8 mouse cellular contexts compared by ENCODE assay signal in genomic region chr4:45320159-45320816, GRCm38 (mm10). TPM values are rescaled to one million over a fixed set of nuclear protein-coding genes. Genes with fewer than 3 reads are reported as not detected.
A peak's percentile ranks its signal among the peaks of the same experiment; 100 is the strongest.
DNase-seq lines count a peak whose midpoint lies in the region; ATAC-seq and TF ChIP-seq lines count a peak whose summit lies in the region.

No protein-coding gene starts in this region.

- H3K9me3 ChIP-seq in MEL (replicated peaks; ENCODE audit: insufficient read depth, low read length), result no peaks in the 10 kb centered on the region
- H3K9me3 ChIP-seq in forebrain, postnatal 0 days (ENCODE audit: low read length), result no peaks in the 10 kb centered on the region
- H3K9me3 ChIP-seq in lung, embryonic 14.5 days (ENCODE audit: low read depth, low read length), result no peaks in the 10 kb centered on the region

- peak overlapping the region; percentile 34 for H3K27ac ChIP-seq in MEL (ENCODE audit: control insufficient read depth, low read depth, low read length)
- peak overlapping the region; percentile 56 for H3K27ac ChIP-seq in cerebellum, adult 2 months (ENCODE audit: insufficient read depth, low read length)
- peak overlapping the region; percentile 83 for H3K27ac ChIP-seq in forebrain, postnatal 0 days (ENCODE audit: low read depth, low read length)
- H3K27ac ChIP-seq in lung, embryonic 14.5 days (ENCODE audit: low read depth), result peak overlapping the region; percentile 91

- peak; percentile 96 for ATAC-seq in forebrain, postnatal 0 days
- ATAC-seq in lung, embryonic 14.5 days (ENCODE audit: insufficient read depth), result peak; percentile 91
- ATAC-seq in neutrophil, adult 5-6 weeks (ENCODE audit: extremely low read depth, insufficient number of reproducible peaks, low FRiP score, poor library complexity, severe bottlenecking), result peak; percentile 91

- no peak for TF ChIP-seq RAD21 in MEL (IDR thresholded peaks at IDR 0.05; ENCODE audit: low read depth, low read length)

- peaks cover 18% of the 10 kb centered on the region for H3K79me2 ChIP-seq in MEL (ENCODE audit: control insufficient read depth, insufficient read depth, low read length, poor library complexity)

- H3K9ac ChIP-seq in MEL (ENCODE audit: control insufficient read depth, low read depth, low read length, poor library complexity, severe bottlenecking), result peak overlapping the region; percentile 86
- peak overlapping the region; percentile 93 for H3K9ac ChIP-seq in forebrain, postnatal 0 days
- H3K9ac ChIP-seq in lung, embryonic 14.5 days, result peak overlapping the region; percentile 87

- peaks cover 2 to 15% of the 10 kb centered on the region in 2 experiments; a peak in 3 of 4 replicates for H3K4me1 ChIP-seq in MEL (ENCODE audit: control insufficient read depth in 1 of 2, insufficient read depth in 2 of 2, low read length in 2 of 2)
- peaks cover 3% of the 10 kb centered on the region for H3K4me1 ChIP-seq in cerebellum, adult 2 months (ENCODE audit: control insufficient read depth, insufficient read depth, low read length)
- no peaks in the 10 kb centered on the region for H3K4me1 ChIP-seq in forebrain, postnatal 0 days (ENCODE audit: insufficient read depth)
- H3K4me1 ChIP-seq in lung, embryonic 14.5 days (ENCODE audit: insufficient read depth), result peaks cover 7% of the 10 kb centered on the region; the same call in 1 of the 2 replicates

- no peak for TF ChIP-seq CTCF in MEL (IDR thresholded peaks at IDR 0.05 in 2 of 3, conservative IDR thresholded peaks at IDR 0.05 in 1 of 3; ENCODE audit: control insufficient read depth in 1 of 3, insufficient read depth in 1 of 3, low read depth in 2 of 3, low read length in 3 of 3, poor library complexity in 1 of 3, severe bottlenecking in 1 of 3)
- no peak for TF ChIP-seq CTCF in cerebellum, adult 2 months (IDR thresholded peaks at IDR 0.05; ENCODE audit: borderline replicate concordance, insufficient read depth, low read depth, low read length)
- no peak; the same call in 1 of the 2 replicates for TF ChIP-seq CTCF in forebrain, postnatal 0 days (IDR thresholded peaks at IDR 0.05; ENCODE audit: low read depth)
- TF ChIP-seq CTCF in lung, embryonic 14.5 days (IDR thresholded peaks at IDR 0.05; ENCODE audit: low read depth), result peak; percentile 24; the same call in 1 of the 2 replicates

- peaks cover 5 to 6% of the 10 kb centered on the region in 2 experiments for H3K36me3 ChIP-seq in MEL (ENCODE audit: control insufficient read depth in 1 of 2, insufficient read depth in 2 of 2, low read length in 2 of 2)
- peaks cover 26% of the 10 kb centered on the region for H3K36me3 ChIP-seq in forebrain, postnatal 0 days (ENCODE audit: insufficient read depth)
- H3K36me3 ChIP-seq in lung, embryonic 14.5 days (ENCODE audit: insufficient read depth), result peaks cover 30% of the 10 kb centered on the region

- H3K4me2 ChIP-seq in forebrain, postnatal 0 days (ENCODE audit: low read depth), result peak overlapping the region; percentile 68
- H3K4me2 ChIP-seq in lung, embryonic 14.5 days, result peak overlapping the region; percentile 73

- DNase-seq in MEL (ENCODE audit: low read depth, low spot score), result peak; percentile 91
- DNase-seq in cerebellum, adult 2 months, result peak; percentile 89 to 90
- peak; percentile 85 for DNase-seq in forebrain, postnatal 0 days
- peak; percentile 86 for DNase-seq in heart, postnatal 4 days
- DNase-seq in layer of hippocampus, adult 8-10 months (ENCODE audit: low spot score in 2 of 2), result peak; percentile 81 to 85
- peak; percentile 90 for DNase-seq in lung, embryonic 14.5 days
- peak; percentile 86 for DNase-seq in testis, postnatal 14 days (ENCODE audit: low spot score)

- no peak for TF ChIP-seq EP300 in MEL (IDR thresholded peaks at IDR 0.05; ENCODE audit: low read depth in 1 of 2, low read length in 2 of 2)

- WGBS in cerebellum, adult 2 months, result under 1% methylated on average over 56 of the region's 56 CpGs
- 2% methylated on average over 56 of the region's 56 CpGs for WGBS in forebrain, postnatal 0 days
- WGBS in lung, embryonic 14.5 days, result under 1% methylated on average over 56 of the region's 56 CpGs

- peak; percentile 89 to 92 for TF ChIP-seq POLR2A in MEL (IDR thresholded peaks at IDR 0.05; ENCODE audit: control insufficient read depth in 1 of 2, insufficient read depth in 1 of 2, low read depth in 1 of 2, low read length in 2 of 2, poor library complexity in 1 of 2)
- peak; percentile 71 for TF ChIP-seq POLR2A in cerebellum, adult 2 months (IDR thresholded peaks at IDR 0.05; ENCODE audit: borderline replicate concordance, insufficient read depth, low read length)

- H3K27me3 ChIP-seq in MEL (ENCODE audit: control insufficient read depth in 1 of 2, insufficient read depth in 2 of 2, low read length in 2 of 2), result peaks cover 0 to 3% of the 10 kb centered on the region in 2 experiments; a peak in 1 of 4 replicates
- no peaks in the 10 kb centered on the region; the same call in 1 of the 2 replicates for H3K27me3 ChIP-seq in cerebellum, adult 2 months (ENCODE audit: control insufficient read depth, insufficient read depth, low read length)
- H3K27me3 ChIP-seq in forebrain, postnatal 0 days (ENCODE audit: insufficient read depth, low read length), result no peaks in the 10 kb centered on the region; the same call in 1 of the 2 replicates
- no peaks in the 10 kb centered on the region for H3K27me3 ChIP-seq in lung, embryonic 14.5 days (ENCODE audit: insufficient read depth, low read length)

- H3K4me3 ChIP-seq in MEL (ENCODE audit: control insufficient read depth in 1 of 2, insufficient read depth in 1 of 2, low read depth in 2 of 2, low read length in 2 of 2), result peak overlapping the region; percentile 81 to 87
- H3K4me3 ChIP-seq in cerebellum, adult 2 months (replicated peaks; ENCODE audit: insufficient read depth, low read depth, low read length), result peak overlapping the region; percentile 77
- H3K4me3 ChIP-seq in forebrain, postnatal 0 days (ENCODE audit: low read depth, low read length), result peak overlapping the region; percentile 79
- H3K4me3 ChIP-seq in lung, embryonic 14.5 days (ENCODE audit: low read depth, low read length), result peak overlapping the region; percentile 88

TF ChIP-seq in MEL, 35 proteins besides CTCF, POLR2A, EP300 and RAD21 (continues in another document):
- TF ChIP-seq GABPA (IDR thresholded peaks at IDR 0.05; ENCODE audit: low read depth, low read length) (no peak), TBP (IDR thresholded peaks at IDR 0.05; ENCODE audit: low read depth, low read length) (peak; percentile 82), MXI1 (IDR thresholded peaks at IDR 0.05; ENCODE audit: low read depth, low read length) (peak; percentile 77), JUND (IDR thresholded peaks at IDR 0.05; ENCODE audit: low read depth, low read length) (no peak), ZMIZ1 (IDR thresholded peaks at IDR 0.05; ENCODE audit: low read depth, low read length) (peak; percentile 66; the same call in 1 of the 2 replicates), ELF1 (IDR thresholded peaks at IDR 0.05; ENCODE audit: low read depth, low read length) (peak; percentile 95), SIN3A (IDR thresholded peaks at IDR 0.05; ENCODE audit: low read length) (peak; percentile 80), HCFC1 (IDR thresholded peaks at IDR 0.05; ENCODE audit: low read depth, low read length) (peak; percentile 85), RCOR1 (IDR thresholded peaks at IDR 0.05; ENCODE audit: low read depth, low read length) (no peak), USF1 (IDR thresholded peaks at IDR 0.05; ENCODE audit: low read depth, low read length) (peak; percentile 30; the same call in 1 of the 2 replicates), MAX (IDR thresholded peaks at IDR 0.05; ENCODE audit: low read length) (no peak; the same call in 1 of the 2 replicates), NELFE (IDR thresholded peaks at IDR 0.05; ENCODE audit: low read depth, low read length) (peak; percentile 91), NRF1 (IDR thresholded peaks at IDR 0.05; ENCODE audit: insufficient read depth, low read depth, low read length, poor library complexity, severe bottlenecking) (peak; percentile 49; the same call in 1 of the 2 replicates), CHD1 (IDR thresholded peaks at IDR 0.05; ENCODE audit: low read depth, low read length) (no peak)

RNA-seq across cellular contexts. Expression of gene Dcaf10, which starts 21.6 kb away (rescaled TPM):
- total RNA-seq in MEL (2012; rRNA removed), result 7.6 and 8.1 TPM in 2 replicates
- polyA plus RNA-seq in MEL (2012; ENCODE audit: insufficient read depth in 1 of 2, insufficient read length in 2 of 2, low read depth in 1 of 2, low replicate concordance in 2 of 2, missing spikeins in 1 of 2), result 10 to 100 TPM in 1 of 2 experiments, not detected in 1; 10.7 TPM
- polyA plus RNA-seq in cerebellum, adult 2 months (2012; rRNA removed), result 9.2 and 10.4 TPM in 2 replicates
- total RNA-seq in forebrain, postnatal 0 days (2014; rRNA removed), result 17.0 and 22.6 TPM in 2 replicates
- polyA plus RNA-seq in forebrain, postnatal 0 days (2015; fragmentation: Nextera tagmentation; extraction: Ambion mirVana), result 7.5 and 9.6 TPM in 2 replicates
- 10 to 100 TPM; 21.9 to 24.3 TPM for total RNA-seq in heart, postnatal 4 days (2021)
- total RNA-seq in layer of hippocampus, adult 8-10 months (2022), result 10 to 100 TPM; 14.9 to 16.7 (median 15.7) TPM
- 18.8 and 18.9 TPM in 2 replicates for polyA plus RNA-seq in lung, embryonic 14.5 days (2014; fragmentation: Nextera tagmentation; extraction: Ambion mirVana)
- 12.4 and 14.3 TPM in 2 replicates for total RNA-seq in neutrophil, adult 5-6 weeks (2017)

RNA-seq across cellular contexts. Expression of gene Exosc3, which starts 22.2 kb away (rescaled TPM):
- 174 and 184 TPM in 2 replicates for total RNA-seq in MEL (2012; rRNA removed)
- 100 to 1,000 TPM in 1 of 2 experiments, not detected in 1; 166 TPM for polyA plus RNA-seq in MEL (2012; ENCODE audit: insufficient read depth in 1 of 2, insufficient read length in 2 of 2, low read depth in 1 of 2, low replicate concordance in 2 of 2, missing spikeins in 1 of 2)
- 23.3 and 26.1 TPM in 2 replicates for polyA plus RNA-seq in cerebellum, adult 2 months (2012; rRNA removed)
- total RNA-seq in forebrain, postnatal 0 days (2014; rRNA removed), result 27.0 and 28.1 TPM in 2 replicates
- 25.5 and 26.8 TPM in 2 replicates for polyA plus RNA-seq in forebrain, postnatal 0 days (2015; fragmentation: Nextera tagmentation; extraction: Ambion mirVana)
- 10 to 100 TPM; 11.0 to 17.7 TPM for total RNA-seq in heart, postnatal 4 days (2021)
- total RNA-seq in layer of hippocampus, adult 8-10 months (2022), result 10 to 100 TPM; 11.4 to 17.6 (median 15.0) TPM
- 83.7 and 85.2 TPM in 2 replicates for polyA plus RNA-seq in lung, embryonic 14.5 days (2014; fragmentation: Nextera tagmentation; extraction: Ambion mirVana)
- 67.5 and 86.4 TPM in 2 replicates for total RNA-seq in neutrophil, adult 5-6 weeks (2017)

RNA-seq across cellular contexts. Expression of gene Trmt10b, which starts 23.4 kb away (rescaled TPM):
- 9.6 and 9.9 TPM in 2 replicates for total RNA-seq in MEL (2012; rRNA removed)
- polyA plus RNA-seq in MEL (2012; ENCODE audit: insufficient read depth in 1 of 2, insufficient read length in 2 of 2, low read depth in 1 of 2, low replicate concordance in 2 of 2, missing spikeins in 1 of 2), result 10 to 100 TPM in 1 of 2 experiments, not detected in 1; 19.7 TPM
- 14.8 and 15.4 TPM in 2 replicates for polyA plus RNA-seq in cerebellum, adult 2 months (2012; rRNA removed)
- total RNA-seq in forebrain, postnatal 0 days (2014; rRNA removed), result 16.6 and 18.3 TPM in 2 replicates
- polyA plus RNA-seq in forebrain, postnatal 0 days (2015; fragmentation: Nextera tagmentation; extraction: Ambion mirVana), result 16.9 and 23.8 TPM in 2 replicates
- total RNA-seq in heart, postnatal 4 days (2021), result 1 to 10 TPM; 3.7 to 4.2 TPM
- 10 to 100 TPM; 10.5 to 19.0 (median 17.0) TPM for total RNA-seq in layer of hippocampus, adult 8-10 months (2022)
- polyA plus RNA-seq in lung, embryonic 14.5 days (2014; fragmentation: Nextera tagmentation; extraction: Ambion mirVana), result 17.2 and 18.3 TPM in 2 replicates
- total RNA-seq in neutrophil, adult 5-6 weeks (2017), result 7.4 and 15.2 TPM in 2 replicates

Comparison
In these comparisons a context has a peak if more than half of its experiments do, and no peak if none do; other contexts are left out.
1. Peak in every context shown above with its lines: DNase-seq, ATAC-seq, H3K4me3 ChIP-seq and H3K27ac ChIP-seq.
2. H3K27ac ChIP-seq: peak in every context shown above with its lines; median percentile 91 in lung, embryonic 14.5 days; 83 in forebrain, postnatal 0 days; 56 in cerebellum, adult 2 months; 34 in MEL.